Mouse (Mus musculus) C2C12 (cell line): ENCODE measurements around the gene Ror1. TPM values are rescaled to one million over a fixed set of nuclear protein-coding genes. Genes with fewer than 3 reads are reported as not detected.

ENCODE experiments used
- H3K27me3 ChIP-seq: one replicate; pipeline ENCODE4 v1.6.1; 2011; ENCODE audit not compliant: control insufficient read depth, insufficient read depth, insufficient read length
- H3K36me3 ChIP-seq: one replicate; pipeline ENCODE4 v1.6.1; 2011; ENCODE audit not compliant: control insufficient read depth, insufficient read depth
- H3K4me3 ChIP-seq: one replicate; pipeline ENCODE4 v1.5.1; 2011; ENCODE audit warnings: mild to moderate bottlenecking, control low read depth; ENCODE audit not compliant: poor library complexity, insufficient read depth, severe bottlenecking
- H3K79me2 ChIP-seq: one replicate; pipeline ENCODE4 v1.6.1; 2011; ENCODE audit not compliant: control insufficient read depth, insufficient read depth
- H3K79me3 ChIP-seq: one replicate; pipeline ENCODE4 v1.6.1; 2011; ENCODE audit warnings: low read depth, control low read depth
- H3ac ChIP-seq: one replicate; pipeline ENCODE3; 2011; ENCODE audit warnings: low read depth; ENCODE audit not compliant: control insufficient read depth, insufficient read length
- CEBPB ChIP-seq: IDR thresholded peaks from one replicate; pipeline ENCODE4 v1.6.1; 2011; ENCODE audit warnings: low read depth, mild to moderate bottlenecking, control low read depth, moderate library complexity
- CTCF ChIP-seq: IDR thresholded peaks from one replicate; pipeline ENCODE4 v1.5.1; 2011; ENCODE audit not compliant: control insufficient read depth, insufficient read depth, insufficient read length
- FOSL1 ChIP-seq: IDR thresholded peaks from one replicate; pipeline ENCODE4 v1.8.0; 2011; ENCODE audit warnings: mild to moderate bottlenecking, low read length; ENCODE audit not compliant: poor library complexity, insufficient read depth, severe bottlenecking
- MAX ChIP-seq: IDR thresholded peaks from one replicate; pipeline ENCODE4 v1.6.1; 2011; ENCODE audit warnings: mild to moderate bottlenecking, control low read depth
- MYOD1 ChIP-seq: IDR thresholded peaks from one replicate; pipeline ENCODE4 v1.6.1; 2011; ENCODE audit warnings: low read depth; ENCODE audit not compliant: control insufficient read depth, insufficient read length
- MYOG ChIP-seq: IDR thresholded peaks from one replicate; pipeline ENCODE4 v1.6.1; 2011; ENCODE audit not compliant: control insufficient read depth, insufficient read length; ENCODE audit errors: extremely low read depth
- USF1 ChIP-seq: IDR thresholded peaks from one replicate; pipeline ENCODE4 v1.6.1; 2011; ENCODE audit warnings: low read depth, mild to moderate bottlenecking, control low read depth, moderate library complexity
- polyA plus RNA-seq: library from polyadenylated mRNA; unstranded; fragments of >200 nt; fragmentation: generic; extraction: Trizol; gene quantifications from one replicate; pipeline ENCODE4 v1.2.1, GENCODE M21; 2012; ENCODE audit warnings: missing spikeins

The Ror1 gene
- polyA plus RNA-seq, 1 experiment, result 0.04 TPM

- Histone ChIP-seq H3K4me3 (no peak overlapping the region), H3K79me3 (no peaks in the 10 kb centered on the region), H3K36me3 (no peaks in the 10 kb centered on the region), H3ac (no peak overlapping the region), H3K79me2 (no peaks in the 10 kb centered on the region), H3K27me3 (peaks cover 3% of the 10 kb centered on the region)
- TF ChIP-seq CEBPB (no peak), FOSL1 (no peak), USF1 (no peak), MAX (no peak), MYOD1 (no peak), CTCF (no peak), MYOG (no peak)
Observed at GRCm38 (mm10) chr4:100128026-100128922, 32.7 kb downstream of the Ror1 start.

GRCm38 (mm10) chr4:100129201-100129600 is 33.6 kb downstream of the Ror1 start:
- Histone ChIP-seq H3K79me3 (no peaks in the 10 kb centered on the region), H3ac (no peak overlapping the region), H3K4me3 (no peak overlapping the region), H3K27me3 (peaks cover 3% of the 10 kb centered on the region), H3K79me2 (no peaks in the 10 kb centered on the region), H3K36me3 (no peaks in the 10 kb centered on the region)
- no peak for TF ChIP-seq CEBPB

- no peak overlapping the region for H3K4me3 ChIP-seq
- TF ChIP-seq FOSL1 (no peak), MYOD1 (no peak), USF1 (no peak), CTCF (no peak), CEBPB (no peak), MYOG (no peak), MAX (no peak)
Observed at GRCm38 (mm10) chr4:100130771-100131475, 35.3 kb downstream of the Ror1 start.

GRCm38 (mm10) chr4:100131488-100131887 is 35.9 kb downstream of the Ror1 start:
- Histone ChIP-seq H3K79me3 (no peaks in the 10 kb centered on the region), H3K4me3 (no peak overlapping the region), H3ac (no peak overlapping the region), H3K79me2 (no peaks in the 10 kb centered on the region), H3K27me3 (peaks cover under 1% of the 10 kb centered on the region), H3K36me3 (no peaks in the 10 kb centered on the region)
- TF ChIP-seq MAX, result no peak
- TF ChIP-seq MYOG, result no peak
- TF ChIP-seq CTCF, result no peak
- TF ChIP-seq CEBPB, result no peak
- TF ChIP-seq MYOD1, result no peak
- TF ChIP-seq USF1, result no peak

More at GRCm38 (mm10) chr4:100130771-100131475, 35.3 kb downstream of the Ror1 start:
- no peaks in the 10 kb centered on the region for H3K36me3 ChIP-seq
- H3K79me2 ChIP-seq, result no peaks in the 10 kb centered on the region
- H3K27me3 ChIP-seq, result peaks cover 3% of the 10 kb centered on the region
- no peaks in the 10 kb centered on the region for H3K79me3 ChIP-seq
- H3ac ChIP-seq, result no peak overlapping the region

- no peaks in the 10 kb centered on the region for H3K27me3 ChIP-seq
- no peak overlapping the region for H3K4me3 ChIP-seq
- no peaks in the 10 kb centered on the region for H3K79me3 ChIP-seq
- H3K36me3 ChIP-seq, result no peaks in the 10 kb centered on the region
- H3ac ChIP-seq, result no peak overlapping the region
- no peaks in the 10 kb centered on the region for H3K79me2 ChIP-seq
- TF ChIP-seq CTCF (no peak), CEBPB (no peak), MYOG (no peak), MAX (no peak), MYOD1 (no peak), FOSL1 (no peak), USF1 (no peak)
Observed at GRCm38 (mm10) chr4:100132261-100132660, 36.7 kb downstream of the Ror1 start.

GRCm38 (mm10) chr4:100136046-100136445 is 40.5 kb downstream of the Ror1 start:
- H3K36me3 ChIP-seq, result no peaks in the 10 kb centered on the region
- no peak for TF ChIP-seq MYOG
- TF ChIP-seq MAX, result no peak
- TF ChIP-seq USF1, result no peak
- H3K4me3 ChIP-seq, result no peak overlapping the region
- no peaks in the 10 kb centered on the region for H3K79me2 ChIP-seq
- no peak overlapping the region for H3ac ChIP-seq
- no peaks in the 10 kb centered on the region for H3K79me3 ChIP-seq
- peaks cover 3% of the 10 kb centered on the region for H3K27me3 ChIP-seq
